Comparison of ENCODE assay signal across 35 mouse cellular contexts in the genomic region with DNA sequence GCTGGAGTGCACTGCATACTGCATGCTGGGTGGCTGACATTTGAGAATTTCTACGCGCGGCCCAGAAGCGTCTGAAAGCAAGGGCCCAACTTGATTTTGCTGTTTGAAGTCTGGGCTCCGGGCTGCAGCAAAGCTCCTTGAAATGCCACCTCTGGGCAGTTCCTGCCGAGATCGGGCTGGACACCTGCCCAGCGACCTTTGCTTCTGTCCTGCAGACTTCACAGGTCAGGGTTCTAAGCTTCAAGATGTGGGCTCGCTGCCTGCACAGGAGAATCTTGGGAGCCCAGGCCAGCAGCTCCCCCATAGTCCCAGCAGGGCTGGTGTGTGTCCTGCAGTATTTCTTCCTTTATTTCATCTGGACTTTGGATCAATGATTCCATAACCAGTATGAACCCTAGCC. TPM values are rescaled to one million over a fixed set of nuclear protein-coding genes. Genes with fewer than 3 reads are reported as not detected.
DNase-seq lines count a peak whose midpoint lies in the region; ATAC-seq and TF ChIP-seq lines count a peak whose summit lies in the region.
"Had no signal": no experiment of that assay in that cellular context is flagged by ENCODE, and none has a peak within 500 bp of the region (broad histone marks: within the 10 kb centered on the region; RNA-seq: fewer than 3 reads in every experiment).

No protein-coding gene starts in this region.

- H3K27me3 ChIP-seq in kidney, embryonic 15.5 days, result no peaks in the 10 kb centered on the region
- H3K27me3 ChIP-seq in hindbrain, embryonic 13.5 days, result peaks cover 44% of the 10 kb centered on the region; the same call in 1 of the 2 replicates
- H3K27me3 ChIP-seq: embryonic facial prominence, embryonic 13.5 days; forebrain, embryonic 15.5 days had no signal

- DNase-seq in kidney, adult 11 months, result peak; percentile 84
- peak; percentile 85 to 90 for DNase-seq in kidney, adult 8-10 months
- DNase-seq in kidney, adult 9 months, result peak; percentile 90
- peak; percentile 89 to 92 for DNase-seq in kidney, postnatal 25 days
- DNase-seq in layer of hippocampus, adult 2 months (ENCODE audit: low spot score in 2 of 2), result no peak
- no peak for DNase-seq in retina, embryonic 14.5 days (ENCODE audit: low spot score)
- DNase-seq: adrenal gland, postnatal 10 days; cerebellum, adult 11-12 months; cerebellum, adult 8-10 months; cerebellum, postnatal 10 days; cerebellum, postnatal 36 days; embryo, embryonic 11 days; gastrocnemius, postnatal 14 days; heart, adult 11 months had no signal

- no peak for ATAC-seq in kidney, embryonic 15.5 days (replicated peaks; ENCODE audit: low FRiP score)
- ATAC-seq in hindbrain, embryonic 13.5 days (ENCODE audit: low FRiP score), result no peak
- ATAC-seq: CD4-positive, CD25-positive, alpha-beta regulatory T cell, adult 4 months; forebrain, embryonic 15.5 days; hindbrain, embryonic 16.5 days had no signal

- H3K4me1 ChIP-seq in kidney, embryonic 15.5 days, result no peaks in the 10 kb centered on the region
- peaks cover 3% of the 10 kb centered on the region; the same call in 1 of the 2 replicates for H3K4me1 ChIP-seq in hindbrain, embryonic 13.5 days (replicated peaks)
- H3K4me1 ChIP-seq: embryonic facial prominence, embryonic 10.5 days; embryonic facial prominence, embryonic 13.5 days; forebrain, embryonic 15.5 days had no signal

- 75% methylated on average over 9 of the region's 9 CpGs for WGBS in kidney, embryonic 15.5 days
- WGBS in hindbrain, embryonic 13.5 days, result 84% methylated on average over 9 of the region's 9 CpGs

- H3K4me3 ChIP-seq in kidney, embryonic 15.5 days (replicated peaks), result no peak overlapping the region
- H3K4me3 ChIP-seq in hindbrain, embryonic 13.5 days, result no peak overlapping the region
- H3K4me3 ChIP-seq in layer of hippocampus, adult 2 months, result no peak overlapping the region
- H3K4me3 ChIP-seq: embryonic facial prominence, embryonic 10.5 days; embryonic facial prominence, embryonic 13.5 days; erythroblast, embryonic 14.5 days; forebrain, embryonic 12.5 days; forebrain, embryonic 15.5 days; hindbrain, embryonic 12.5 days had no signal

- no peak overlapping the region for H3K4me2 ChIP-seq in kidney, embryonic 15.5 days
- no peak overlapping the region for H3K4me2 ChIP-seq in hindbrain, embryonic 13.5 days
- H3K4me2 ChIP-seq: embryonic facial prominence, embryonic 13.5 days; forebrain, embryonic 12.5 days; forebrain, embryonic 15.5 days; heart, embryonic 11.5 days; hindbrain, embryonic 12.5 days had no signal

- H3K9ac ChIP-seq in kidney, embryonic 15.5 days, result no peak overlapping the region
- no peak overlapping the region for H3K9ac ChIP-seq in hindbrain, embryonic 13.5 days
- H3K9ac ChIP-seq: embryonic facial prominence, embryonic 13.5 days; forebrain, embryonic 12.5 days; forebrain, embryonic 15.5 days; hindbrain, embryonic 12.5 days had no signal

- H3K36me3 ChIP-seq in kidney, embryonic 15.5 days, result no peaks in the 10 kb centered on the region
- no peaks in the 10 kb centered on the region for H3K36me3 ChIP-seq in hindbrain, embryonic 13.5 days
- H3K36me3 ChIP-seq: embryonic facial prominence, embryonic 10.5 days; embryonic facial prominence, embryonic 13.5 days; forebrain, embryonic 12.5 days; forebrain, embryonic 15.5 days; hindbrain, embryonic 12.5 days had no signal

- TF ChIP-seq CTCF in layer of hippocampus, adult 2 months (conservative IDR thresholded peaks at IDR 0.05), result no peak

- no peaks in the 10 kb centered on the region for H3K9me3 ChIP-seq in kidney, embryonic 15.5 days (replicated peaks)
- H3K9me3 ChIP-seq in hindbrain, embryonic 13.5 days, result no peaks in the 10 kb centered on the region
- H3K9me3 ChIP-seq: embryonic facial prominence, embryonic 10.5 days; embryonic facial prominence, embryonic 13.5 days; forebrain, embryonic 12.5 days; forebrain, embryonic 15.5 days; hindbrain, embryonic 12.5 days had no signal

- no peak overlapping the region for H3K27ac ChIP-seq in kidney, embryonic 15.5 days
- no peak overlapping the region for H3K27ac ChIP-seq in hindbrain, embryonic 13.5 days
- no peak overlapping the region for H3K27ac ChIP-seq in layer of hippocampus, adult 2 months
- H3K27ac ChIP-seq: embryonic facial prominence, embryonic 10.5 days; embryonic facial prominence, embryonic 13.5 days; forebrain, embryonic 12.5 days; forebrain, embryonic 15.5 days; hindbrain, embryonic 12.5 days had no signal

RNA-seq across cellular contexts. Expression of gene A230072I06Rik, which starts 57.1 kb away (rescaled TPM):
- polyA plus RNA-seq in kidney, embryonic 15.5 days (2015; fragmentation: Nextera tagmentation; extraction: Ambion mirVana), result not detected in 2 replicates
- 0.09 TPM in 1 of 2 replicates, not detected in the other for polyA plus RNA-seq in hindbrain, embryonic 13.5 days (2015; fragmentation: Nextera tagmentation; extraction: Ambion mirVana)
- total RNA-seq in layer of hippocampus, adult 2 months (2021), result not detected
- total RNA-seq: adrenal gland, postnatal 10 days; gastrocnemius, adult 18-20 months; gastrocnemius, postnatal 14 days; gastrocnemius, postnatal 4 days; heart, adult 8-10 months; heart, postnatal 25 days; hematopoietic stem cell, adult 5-6 weeks; MEL had no signal
- polyA plus RNA-seq: C2C12; CD4-positive, CD25-positive, alpha-beta regulatory T cell, adult 4 months; cortical plate, adult 2 months; embryonic facial prominence, embryonic 10.5 days; embryonic facial prominence, embryonic 13.5 days; erythroblast, embryonic 14.5 days; heart, embryonic 11.5 days; heart, embryonic 14.5 days; heart, postnatal 0 days had no signal

Comparison
In these comparisons a context has a peak if more than half of its experiments do, and no peak if none do; other contexts are left out.
1. DNase-seq: peak in kidney, adult 11 months (single experiment), kidney, adult 8-10 months (2 of 2), kidney, adult 9 months (single experiment) and kidney, postnatal 25 days (2 of 2); none in layer of hippocampus, adult 2 months (0 of 2) and retina, embryonic 14.5 days (single experiment).